Mouse (Mus musculus) kidney, adult 18-20 months (tissue): ENCODE data around the gene Meaf6.

Source experiments
- DNase-seq: peaks from one replicate; pipeline ENCODE4 v3.0.0; 2021

The Meaf6 gene

DNA sequence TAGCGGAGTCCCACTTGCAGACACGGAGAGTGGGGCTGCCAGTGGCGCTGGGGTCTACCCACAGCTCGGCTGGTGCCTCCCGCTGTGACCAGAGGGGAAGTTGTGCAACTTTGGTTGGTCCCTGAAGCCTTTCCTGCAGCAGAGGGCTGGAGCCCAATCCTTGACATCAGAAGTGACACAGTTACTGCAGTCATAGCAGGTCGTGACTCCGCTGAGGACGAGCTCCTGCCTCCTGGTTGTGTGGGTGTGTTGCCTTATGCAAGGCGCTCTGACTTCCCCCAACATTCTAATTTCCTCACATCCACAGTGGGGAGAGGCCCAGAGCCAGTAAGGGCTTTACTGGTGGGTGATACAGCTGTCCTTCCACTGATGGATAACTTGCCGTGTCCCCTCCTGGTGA is 60.3 kb downstream of the Meaf6 start:
- no peak for DNase-seq

DNA sequence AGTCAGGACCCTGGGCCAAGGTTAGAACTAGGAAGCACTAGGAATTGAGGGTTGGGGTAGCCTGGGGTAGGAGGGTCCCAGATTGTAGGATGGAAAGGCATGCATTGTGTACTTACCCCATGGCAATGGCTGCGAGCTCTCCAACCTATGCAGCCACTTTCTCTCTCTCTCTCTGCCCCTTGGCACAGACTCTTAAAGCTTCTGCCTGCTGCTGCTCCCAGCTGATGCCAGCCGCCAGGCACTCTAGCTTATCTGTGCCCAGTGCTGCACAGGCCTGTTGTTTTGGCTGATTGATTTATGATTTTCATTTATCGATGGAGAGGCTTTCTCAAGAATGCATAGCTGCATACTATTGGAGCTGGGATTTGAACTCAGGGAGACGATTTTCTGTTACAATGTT is 63.0 kb downstream of the Meaf6 start:
- DNase-seq, result no peak

DNA sequence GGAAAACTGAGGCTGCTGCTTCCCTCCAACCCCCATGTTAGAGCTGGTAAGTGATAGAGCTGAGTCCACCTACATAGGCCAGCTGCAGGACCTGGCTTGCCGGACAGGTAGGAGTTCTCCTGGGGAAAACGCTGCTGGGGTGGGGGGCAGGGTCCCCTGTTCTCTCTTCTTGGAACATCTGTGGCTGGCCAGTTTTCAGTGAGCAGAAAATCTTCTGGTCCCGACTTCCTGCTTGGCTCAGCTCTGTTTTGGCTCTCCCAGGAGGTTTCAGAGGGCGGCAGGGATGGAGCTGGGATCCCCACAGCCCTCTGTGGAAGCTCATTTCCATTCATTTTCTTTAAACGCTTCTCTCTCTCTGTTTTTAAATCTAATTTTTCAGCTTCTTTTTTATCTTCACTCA is 64.5 kb downstream of the Meaf6 start:
- DNase-seq, result no peak

DNA sequence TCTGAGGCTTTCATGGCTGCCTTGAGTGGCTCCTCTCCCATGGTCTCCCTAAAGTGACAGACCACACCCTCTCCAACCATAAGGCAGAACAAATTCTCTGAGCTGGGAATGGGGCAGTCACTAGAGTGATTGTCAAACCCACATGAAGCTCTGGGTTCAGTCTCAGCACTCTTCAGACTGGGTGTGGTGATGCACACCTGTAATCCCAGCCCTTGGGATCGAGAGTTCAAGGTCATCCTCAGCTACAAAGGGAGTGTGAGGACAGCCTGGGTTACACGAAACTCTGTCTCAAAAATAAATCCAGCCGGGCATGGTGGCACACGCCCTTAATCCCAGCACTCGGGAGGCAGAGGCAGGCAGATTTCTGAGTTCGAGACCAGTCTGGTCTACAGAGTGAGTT is 67.5 kb downstream of the Meaf6 start:
- DNase-seq, result no peak

DNA sequence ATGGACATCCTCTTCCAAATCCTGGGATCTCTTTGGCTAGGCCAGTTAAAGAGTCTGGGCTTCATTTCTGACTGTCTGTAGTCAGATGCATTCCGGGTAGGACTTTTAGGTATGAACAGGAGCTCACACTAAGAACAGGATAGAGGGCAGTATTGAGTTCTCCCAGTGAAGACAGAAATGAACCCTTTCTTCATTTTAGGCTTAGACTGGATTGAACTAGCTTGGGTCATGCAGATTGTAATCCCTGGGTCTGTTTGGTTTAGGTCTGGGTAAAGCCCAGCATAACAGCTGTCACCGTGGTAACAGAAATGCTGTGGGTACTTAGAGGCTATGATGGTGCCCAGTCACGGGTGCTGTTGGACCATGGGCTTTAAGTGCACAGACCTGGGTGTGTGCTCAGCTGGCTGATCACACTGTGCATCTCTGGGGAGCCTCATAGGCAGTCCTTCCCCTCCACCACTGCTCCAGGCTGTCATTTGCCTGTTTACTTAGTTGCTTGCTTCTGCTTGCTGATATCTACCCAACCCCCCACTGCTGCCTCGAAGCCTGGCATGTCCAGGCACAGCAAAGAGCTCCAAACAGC is 68.8 kb downstream of the Meaf6 start:
- no peak for DNase-seq

DNA sequence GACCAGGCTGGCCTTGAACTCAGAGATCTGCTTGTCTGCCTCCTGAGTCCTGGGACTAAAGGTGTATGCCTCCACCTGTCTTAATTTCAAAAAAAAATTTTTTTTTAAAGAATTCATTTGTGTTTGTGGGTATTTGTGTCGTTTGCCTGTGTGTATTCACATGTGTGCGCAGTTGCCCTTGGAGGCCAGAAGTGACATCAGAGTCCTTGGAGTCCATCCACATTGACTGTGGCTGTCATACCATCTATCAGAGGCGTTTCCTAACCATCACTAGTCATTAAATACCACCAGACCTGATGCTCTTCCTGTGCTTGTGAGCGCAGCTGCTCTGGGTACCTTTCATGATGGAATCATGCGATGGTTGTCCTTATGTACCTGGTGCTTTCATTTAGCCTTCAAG is 70.7 kb downstream of the Meaf6 start:
- DNase-seq, result no peak

DNA sequence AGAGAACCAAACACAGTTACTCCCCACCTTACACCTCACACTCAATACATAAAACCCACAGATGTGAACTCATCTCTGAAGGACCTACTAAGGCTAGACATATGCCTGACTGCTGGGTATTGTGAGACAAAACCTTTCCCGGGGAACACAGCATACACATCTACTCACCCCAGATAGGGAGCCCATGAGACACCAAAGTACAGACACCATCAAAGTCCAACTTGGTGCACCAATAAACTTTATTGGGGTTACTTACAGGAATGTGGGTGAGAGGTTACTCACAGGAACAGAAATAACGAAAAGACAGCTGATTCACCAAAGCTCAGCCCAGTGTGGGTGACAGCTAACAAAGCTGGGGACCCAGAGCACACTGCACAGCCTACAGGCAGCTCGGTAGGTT is 72.4 kb downstream of the Meaf6 start:
- DNase-seq, result no peak

DNA sequence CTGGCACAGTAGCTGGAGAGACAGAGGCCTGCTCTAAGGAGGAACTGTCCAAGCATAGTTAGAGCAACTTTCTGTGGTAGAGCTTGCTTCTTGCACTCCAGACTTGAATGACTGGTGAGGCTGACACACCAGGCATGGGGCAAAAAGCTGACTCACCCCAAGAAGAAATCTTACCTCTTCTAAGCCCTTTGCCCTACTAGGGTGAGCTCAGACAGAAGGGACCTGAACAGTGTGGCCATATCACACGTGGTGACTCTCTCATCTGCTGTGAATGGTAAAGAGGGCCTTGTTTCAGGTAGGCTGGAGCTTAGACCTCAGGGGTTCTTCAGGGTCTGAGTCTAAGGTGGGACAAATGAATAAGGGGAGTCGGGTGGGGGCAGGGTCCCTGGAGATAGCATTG is 73.1 kb downstream of the Meaf6 start:
- no peak for DNase-seq

DNA sequence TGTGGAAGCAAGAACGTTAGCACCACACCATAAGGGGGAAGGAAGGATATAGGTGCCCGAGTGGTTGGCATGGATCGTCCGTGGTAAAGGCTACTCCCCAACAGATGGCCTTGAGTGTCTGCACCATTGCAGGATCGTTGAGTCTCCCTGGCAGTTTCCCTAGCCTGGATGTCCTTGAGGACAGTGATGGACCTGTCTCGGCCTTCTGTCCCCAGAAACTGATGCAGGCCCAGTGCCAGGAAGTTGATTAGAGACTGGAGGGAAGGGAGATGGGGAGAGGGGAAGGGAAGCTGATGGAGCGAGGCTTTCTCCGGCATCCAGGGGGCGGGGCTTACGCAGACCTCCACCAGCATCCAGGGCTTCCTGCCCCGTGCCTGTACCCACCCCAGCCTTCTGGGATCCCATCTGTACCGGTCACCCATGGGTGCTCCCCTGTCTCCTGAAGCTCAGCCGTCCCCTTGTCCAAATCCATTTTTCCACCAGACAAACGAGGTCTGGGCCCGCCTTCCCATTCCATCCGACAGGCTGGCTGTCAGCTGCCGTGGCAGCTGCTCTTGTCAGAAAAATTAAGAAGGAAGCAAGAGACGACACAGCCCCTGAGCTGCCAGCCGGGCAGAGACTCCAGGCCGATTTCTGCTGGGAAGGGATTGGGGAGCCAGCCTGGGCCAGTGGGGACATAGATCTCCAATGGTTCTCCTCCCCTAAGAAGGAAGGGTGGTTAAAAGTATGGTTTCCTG is 73.8 kb downstream of the Meaf6 start:
- DNase-seq, result no peak

DNA sequence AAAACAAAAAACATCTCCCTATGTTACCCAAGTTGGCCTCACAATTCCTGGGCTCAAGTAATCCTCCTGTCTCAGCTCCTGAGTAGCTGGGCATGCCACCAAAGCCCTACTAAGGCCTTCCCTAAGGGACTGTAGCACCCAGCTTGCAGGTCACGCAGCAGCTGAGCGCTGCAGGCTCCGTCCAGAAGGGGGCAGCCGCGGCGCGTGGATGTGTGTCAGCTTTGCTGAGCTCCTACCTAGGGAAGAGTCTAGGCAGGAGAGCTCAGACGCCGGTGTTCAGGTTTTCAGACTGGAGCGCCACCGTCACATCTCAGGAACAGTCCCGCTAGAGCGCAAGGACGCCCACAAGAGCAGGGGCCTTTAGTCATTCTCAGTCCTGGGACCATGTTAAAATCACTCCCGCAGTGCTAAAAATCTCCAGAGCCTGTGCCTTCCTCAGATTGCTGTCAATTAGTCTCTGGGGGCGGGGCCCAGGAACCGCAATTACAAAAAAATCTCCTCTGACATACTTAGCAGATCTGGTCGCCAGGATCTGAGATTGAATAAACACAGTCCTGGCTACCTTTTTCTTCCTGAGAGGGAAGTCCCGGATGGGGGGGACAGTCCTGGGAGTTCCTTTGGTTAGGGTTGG is 75.5 kb downstream of the Meaf6 start:
- DNase-seq, result peak; percentile 88

DNA sequence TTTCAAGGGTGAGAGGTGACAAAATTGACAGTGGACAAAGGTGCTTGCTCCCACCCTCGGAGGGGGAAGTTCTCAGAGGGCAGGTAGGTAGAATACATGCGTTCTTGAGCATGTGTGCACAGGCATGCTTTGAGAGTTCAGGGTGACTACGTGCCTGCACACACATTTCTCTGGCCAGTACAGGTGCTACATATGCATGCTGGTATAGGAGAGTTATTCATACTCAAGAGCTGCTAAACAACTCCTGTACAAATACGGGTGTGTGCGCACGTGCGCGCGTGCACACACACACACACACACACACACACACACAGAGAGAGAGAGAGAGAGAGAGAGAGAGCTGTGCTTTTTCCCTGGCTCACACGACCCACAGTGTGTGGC is 76.0 kb downstream of the Meaf6 start:
- DNase-seq, result no peak

DNA sequence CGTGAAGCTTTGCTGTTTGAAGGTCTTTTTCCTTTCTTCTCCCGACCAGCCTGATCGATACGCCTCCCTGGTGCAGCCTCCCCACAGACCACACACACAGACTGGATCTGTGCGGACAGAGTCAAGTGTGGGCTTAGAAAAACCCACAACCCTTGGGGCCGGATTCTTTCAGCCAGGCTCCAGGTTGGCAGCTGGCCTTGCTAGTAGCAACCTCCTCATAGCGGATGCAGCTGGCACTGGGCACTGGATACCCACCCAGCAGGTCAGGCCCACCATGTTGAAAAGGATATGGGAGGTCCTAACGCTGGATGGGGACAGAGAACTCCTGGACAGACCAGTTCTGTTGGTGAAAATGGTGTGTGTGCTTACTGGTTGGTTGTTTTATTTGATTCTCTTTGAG is 76.5 kb downstream of the Meaf6 start:
- no peak for DNase-seq

DNA sequence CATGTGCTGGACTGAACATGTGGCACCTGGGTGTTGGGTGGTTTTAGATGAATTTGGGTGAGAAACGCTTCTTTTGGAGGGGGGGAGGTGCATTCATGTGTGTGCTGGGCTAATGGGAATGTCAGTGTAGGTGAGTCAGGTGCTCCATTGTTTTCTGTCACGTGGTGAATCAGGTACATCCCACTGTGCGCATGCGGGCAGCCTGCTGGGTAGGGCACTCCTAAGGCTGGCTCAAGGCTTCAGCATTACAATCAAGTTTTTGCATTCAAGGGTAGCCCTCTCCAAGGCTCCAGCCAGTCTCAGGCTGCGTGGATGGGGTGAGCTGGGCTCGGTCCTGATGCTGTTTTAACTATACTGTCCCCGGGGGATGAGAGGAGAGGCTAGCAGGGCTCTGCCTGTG is 77.8 kb downstream of the Meaf6 start:
- DNase-seq, result no peak
